Mouse (Mus musculus): ENCODE data around the gene Kif6.

DNA sequence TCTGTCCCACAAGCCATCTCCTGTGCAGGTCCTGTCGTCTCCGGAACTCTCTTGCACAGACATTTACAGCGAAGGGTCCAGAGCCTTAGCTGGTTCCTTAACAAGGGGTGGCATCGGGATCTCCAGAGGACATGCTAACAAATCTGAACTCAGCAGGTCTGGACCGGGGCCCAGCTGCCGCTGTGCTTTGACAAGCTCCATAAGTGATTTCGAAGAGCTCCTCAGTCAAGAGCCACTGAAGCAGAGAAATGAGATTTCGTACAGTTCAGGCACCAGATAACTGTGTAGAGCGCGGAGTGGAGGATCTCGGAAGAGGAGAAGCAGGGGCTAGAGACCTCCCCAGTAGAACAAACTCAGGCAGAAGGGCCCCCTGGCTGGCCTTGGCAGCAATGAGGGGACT, 270.1 kb downstream of the Kif6 start:
- TF ChIP-seq EP300 (IDR thresholded peaks at IDR 0.05; ENCODE audit: low read depth), result no peak
- no peak for TF ChIP-seq CTCF (IDR thresholded peaks at IDR 0.05; ENCODE audit: low read depth)
